Mouse (Mus musculus) monocyte, adult 5-6 weeks (primary cell): Measurements from ENCODE around the gene Ddx11. TPM values are rescaled to one million over a fixed set of nuclear protein-coding genes. Genes with fewer than 3 reads are reported as not detected.

Source experiments
- ATAC-seq: fragments of 153-309, 156-312 bp; replicated peaks from 2 replicates; pipeline ENCODE4 v1.8.0; 2017; ENCODE audit warnings: mild to moderate bottlenecking; ENCODE audit not compliant: low TSS enrichment, insufficient number of reproducible peaks, severe bottlenecking, poor library complexity, low FRiP score
- total RNA-seq: library from RNA; stranded (forward); fragments of 200-1000, 200-491, 200-594 nt; gene quantifications from 3 replicates; pipeline ENCODE4 v1.2.3, GENCODE M21; 2017

The Ddx11 gene
- total RNA-seq, result 4.5 to 12.8 TPM (median 8.1 TPM) in 3 replicates

- peak; percentile 76 for ATAC-seq
Measured at GRCm38 (mm10) chr17:66123066-66123815, at the start of gene Ddx11. Gene Ddx11 (plus strand): TSS chr17:66123520.

DNA sequence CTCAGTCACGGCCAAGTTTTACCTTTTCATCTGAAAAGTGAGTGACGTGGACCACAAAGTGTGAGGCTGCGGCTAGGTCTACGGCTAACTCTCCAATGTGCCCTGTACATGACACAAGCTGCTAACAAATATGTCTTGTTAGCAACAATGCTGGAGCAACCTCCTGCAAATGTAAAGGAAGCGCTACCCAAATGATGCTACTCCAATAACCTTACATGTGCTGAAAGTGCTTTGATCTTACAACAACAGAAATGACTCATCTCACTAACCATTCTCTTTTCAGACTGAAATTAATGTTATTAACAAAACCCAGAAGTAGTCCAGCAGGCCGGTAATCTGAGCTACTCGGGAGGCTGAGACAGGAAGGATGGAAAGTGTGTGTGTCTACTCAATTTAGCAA, 49.3 kb upstream of the Ddx11 start:
- no peak for ATAC-seq

- ATAC-seq, result no peak
Measured at GRCm38 (mm10) chr17:66075827-66076173, 47.5 kb upstream of the Ddx11 start.

- ATAC-seq, result peak; percentile 52; the same call in 1 of the 2 replicates
Measured at GRCm38 (mm10) chr17:66076174-66076927, 47.0 kb upstream of the Ddx11 start.

DNA sequence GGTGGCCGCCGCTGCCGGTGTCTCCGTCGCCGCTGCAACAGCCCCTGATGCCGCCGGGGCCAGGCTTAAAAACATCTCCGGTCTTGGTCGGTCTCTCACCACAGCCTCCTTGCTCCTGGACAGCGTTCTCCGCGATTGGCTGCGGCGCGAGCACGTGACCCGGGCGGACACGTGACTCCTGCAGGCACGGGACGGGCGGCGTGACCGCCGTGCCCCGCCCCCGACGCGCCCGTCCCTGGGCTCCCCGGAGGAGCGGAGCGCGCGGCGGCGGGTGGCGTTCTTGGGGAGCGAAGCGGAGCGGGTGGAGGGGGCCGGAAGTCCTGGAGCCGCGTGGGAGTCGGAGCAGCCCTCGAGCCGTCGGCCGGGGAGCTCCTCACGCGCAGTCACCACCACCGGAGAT, 46.4 kb upstream of the Ddx11 start, which contains the start of gene Ankrd12:
Gene Ankrd12, minus strand, starts transcription at position 156 of the 400 bp plus-strand sequence.
- ATAC-seq, result peak; percentile 77

DNA sequence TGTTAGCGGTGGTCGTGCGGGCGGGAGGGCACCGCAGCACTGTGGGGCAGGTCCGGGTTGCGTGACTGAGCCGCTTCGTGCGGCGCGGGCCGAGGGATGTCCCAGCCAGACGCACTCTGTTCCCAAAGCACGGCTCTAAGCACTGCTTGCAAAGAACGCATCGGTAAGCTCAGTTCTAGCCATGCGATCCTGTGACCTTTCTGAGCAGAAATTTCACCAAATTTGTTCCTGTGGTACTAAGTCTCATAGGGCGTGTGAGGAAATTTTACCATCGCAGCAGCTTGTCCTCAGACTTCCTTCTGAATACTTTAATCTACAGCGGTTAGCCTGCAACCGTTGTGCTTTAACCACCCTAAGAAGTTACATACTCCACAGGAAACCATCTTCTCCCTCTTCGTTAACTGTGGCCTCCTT, 45.9 kb upstream of the Ddx11 start:
- ATAC-seq, result peak; percentile 27

- no peak for ATAC-seq
Measured at GRCm38 (mm10) chr17:66084486-66084885, 38.8 kb upstream of the Ddx11 start.

- no peak for ATAC-seq
Measured at GRCm38 (mm10) chr17:66085038-66085437, 38.3 kb upstream of the Ddx11 start.

GRCm38 (mm10) chr17:66090251-66090650, 33.1 kb upstream of the Ddx11 start:
- ATAC-seq, result no peak

GRCm38 (mm10) chr17:66091392-66091791, 31.9 kb upstream of the Ddx11 start:
- no peak for ATAC-seq

DNA sequence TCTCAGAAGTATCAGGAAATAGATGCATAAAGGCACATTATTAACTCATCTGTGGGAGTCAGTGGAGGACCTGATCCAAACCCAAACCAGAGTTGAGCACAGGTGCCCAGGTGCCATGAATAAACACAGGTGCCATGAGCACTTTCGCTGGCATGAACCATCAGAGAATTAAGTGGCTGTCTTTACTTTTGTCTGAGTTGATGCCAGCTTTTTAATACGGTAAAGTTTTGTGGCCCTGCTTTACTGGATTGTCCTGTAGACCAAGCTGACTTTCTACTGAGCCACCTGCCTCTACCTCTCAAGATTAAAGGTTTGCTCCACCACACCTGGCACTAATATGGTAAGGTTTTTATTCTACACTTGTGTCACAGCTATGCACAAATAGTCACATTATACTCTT, 31.3 kb upstream of the Ddx11 start:
- ATAC-seq, result no peak

DNA sequence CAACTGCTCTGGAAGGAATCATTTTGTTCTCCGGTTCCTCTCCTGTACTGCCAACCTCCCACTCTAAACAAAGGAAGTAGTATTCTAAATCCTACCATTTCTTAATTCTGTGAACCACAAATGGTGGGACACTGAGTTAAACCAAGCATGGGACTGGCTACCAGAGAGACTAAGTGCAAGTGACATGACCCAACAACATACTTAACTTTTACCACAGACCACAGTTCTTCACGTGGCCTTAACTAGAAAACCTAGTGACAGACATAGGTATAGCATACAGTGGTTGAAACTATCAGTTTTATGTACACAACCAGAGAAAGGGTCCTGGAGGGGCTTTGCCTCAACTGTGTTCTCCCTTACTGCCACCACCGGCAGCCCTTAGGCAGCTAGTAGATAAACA, 30.7 kb upstream of the Ddx11 start:
- ATAC-seq, result no peak

- ATAC-seq, result 0 out of 2 replicates have a peak, but pooled peaks have one; percentile 16
Measured at GRCm38 (mm10) chr17:66100566-66101379, 22.5 kb upstream of the Ddx11 start.

DNA sequence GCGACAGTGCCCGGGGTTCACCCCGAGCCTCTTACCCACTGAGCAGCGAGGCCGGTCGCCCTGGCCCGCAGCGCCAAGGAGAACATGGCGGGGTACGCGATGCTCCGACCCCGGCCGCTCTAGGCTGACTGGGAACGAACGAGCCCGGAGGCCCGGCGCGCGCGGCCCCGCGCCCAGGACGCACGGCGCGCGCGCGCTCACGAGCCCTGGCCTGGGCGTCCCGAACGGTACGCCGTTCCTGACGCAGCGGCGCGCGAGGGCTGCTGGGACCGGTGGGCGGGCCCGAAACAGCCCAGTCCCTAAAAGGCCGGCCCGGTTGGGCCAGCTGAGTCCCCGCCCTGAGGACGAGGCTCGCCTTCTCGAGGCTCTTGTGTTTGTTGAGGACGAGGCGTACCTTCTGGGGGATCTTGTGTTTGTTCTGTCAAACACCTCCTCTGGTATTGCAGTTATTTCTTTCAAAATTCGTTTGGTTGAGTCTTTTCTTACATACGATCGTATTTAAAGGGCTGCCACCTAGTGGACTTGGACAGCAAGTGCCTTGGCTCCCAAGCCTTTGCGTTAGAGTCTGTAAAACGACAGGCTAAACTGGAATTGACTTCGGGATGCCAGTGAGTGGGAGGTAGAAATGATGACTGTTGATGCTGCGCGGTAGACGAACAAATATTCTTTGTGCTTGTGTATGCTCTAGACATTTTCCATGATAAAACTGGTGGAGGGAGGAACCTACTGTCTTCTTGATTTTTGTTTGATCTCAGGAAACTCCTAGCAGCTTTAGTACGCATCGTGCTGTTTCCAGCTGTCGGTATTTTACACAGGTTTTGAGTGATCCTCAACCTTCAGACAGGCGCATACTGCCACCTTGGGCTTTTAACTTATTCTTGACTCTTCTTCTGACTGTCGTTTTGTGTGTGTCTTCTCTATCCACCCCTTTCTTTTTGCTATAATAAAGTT, 21.7 kb upstream of the Ddx11 start, which contains the start of gene Ndufv2:
Gene Ndufv2, minus strand, starts transcription at position 180 of the 951 bp plus-strand sequence.
- ATAC-seq, result peak; percentile 92

GRCm38 (mm10) chr17:66104076-66104475, 19.2 kb upstream of the Ddx11 start:
- ATAC-seq, result no peak

- ATAC-seq, result peak; percentile 47; the same call in 1 of the 2 replicates
Measured at GRCm38 (mm10) chr17:66106601-66107267, 16.6 kb upstream of the Ddx11 start.

GRCm38 (mm10) chr17:66107466-66107865, 15.9 kb upstream of the Ddx11 start:
- no peak for ATAC-seq
